Mouse (Mus musculus): ENCODE data around the gene Akirin2. TPM values are rescaled to one million over a fixed set of nuclear protein-coding genes. Genes with fewer than 3 reads are reported as not detected.
"Not testable (repeated sequence)": the region's sequence is repeated elsewhere in the genome, so short reads cannot be mapped to it uniquely, and the experiment has no call there.

Gene Akirin2
- polyA plus RNA-seq, 1 experiment from 2014 or later: 26.0 TPM

DNA sequence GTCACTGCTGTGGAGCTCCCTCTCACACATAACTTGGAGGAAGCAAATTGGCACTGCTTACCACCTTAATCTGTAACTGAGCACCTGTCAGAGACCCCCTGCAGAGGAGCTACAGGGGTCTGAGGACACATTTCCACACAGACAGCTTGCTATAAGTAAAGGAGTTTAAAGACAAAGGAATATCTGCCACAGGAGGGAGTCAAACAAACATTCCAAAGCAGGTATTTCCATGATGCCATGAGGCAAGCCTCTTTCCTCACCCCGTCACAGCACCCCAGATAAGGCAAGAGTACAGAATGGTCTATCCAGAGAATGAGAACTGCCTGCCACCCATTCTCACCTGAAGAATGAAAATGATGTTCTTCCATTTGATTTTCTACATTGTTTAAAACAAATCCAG lies 28.5 kb downstream of the Akirin2 start:
- H3K9me3 ChIP-seq (ENCODE audit: control insufficient read depth, low read length): no peaks in the 10 kb centered on the region
- no peak overlapping the region for H3K4me3 ChIP-seq (ENCODE audit: low read length)
- H3K27ac ChIP-seq (ENCODE audit: low read length): no peak overlapping the region
- H3K36me3 ChIP-seq (ENCODE audit: control insufficient read depth, insufficient read depth, low read length): peaks cover 57% of the 10 kb centered on the region
- H3K4me1 ChIP-seq (replicated peaks; ENCODE audit: control insufficient read depth, insufficient read depth, low read length): no peaks in the 10 kb centered on the region
- no peak for ATAC-seq (ENCODE audit: low read depth)
- no peak overlapping the region for H3K4me2 ChIP-seq (ENCODE audit: low read depth, low read length)
- no peaks in the 10 kb centered on the region for H3K27me3 ChIP-seq (ENCODE audit: control insufficient read depth, insufficient read depth, low read depth, low read length)
- H3K9ac ChIP-seq (ENCODE audit: low read length): no peak overlapping the region
- WGBS: 68% methylated on average over 1 of the region's 1 CpGs

DNA sequence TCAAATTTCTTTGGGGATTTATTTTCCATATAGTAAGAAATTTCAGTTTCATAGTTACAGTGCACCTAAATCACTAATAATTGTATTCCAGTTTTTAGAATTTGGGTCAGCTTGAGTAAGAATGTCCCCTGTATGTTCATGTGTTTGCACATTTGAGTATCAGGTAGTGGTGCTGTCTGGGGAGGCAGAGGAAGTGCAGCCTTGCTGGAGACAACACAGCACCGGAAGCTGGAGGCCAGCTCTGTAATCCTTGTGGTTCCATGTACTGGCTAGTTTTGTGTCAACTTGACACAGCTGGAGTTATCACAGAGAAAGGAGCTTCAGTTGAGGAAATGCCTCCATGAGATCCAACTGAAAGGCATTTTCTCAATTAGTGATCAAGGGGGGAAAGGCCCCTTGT lies 30.8 kb downstream of the Akirin2 start:
- ATAC-seq (ENCODE audit: low read depth); H3K4me2 ChIP-seq (ENCODE audit: low read depth, low read length); H3K9me3 ChIP-seq (ENCODE audit: control insufficient read depth, low read length); H3K9ac ChIP-seq (ENCODE audit: low read length); H3K27me3 ChIP-seq (ENCODE audit: control insufficient read depth, insufficient read depth, low read depth, low read length); H3K4me1 ChIP-seq (replicated peaks; ENCODE audit: control insufficient read depth, insufficient read depth, low read length); H3K4me3 ChIP-seq (ENCODE audit: low read length); H3K27ac ChIP-seq (ENCODE audit: low read length): not testable (repeated sequence)
- WGBS: 75% methylated on average over 1 of the region's 1 CpGs
- H3K36me3 ChIP-seq (ENCODE audit: control insufficient read depth, insufficient read depth, low read length): peaks cover 49% of the 10 kb centered on the region

DNA sequence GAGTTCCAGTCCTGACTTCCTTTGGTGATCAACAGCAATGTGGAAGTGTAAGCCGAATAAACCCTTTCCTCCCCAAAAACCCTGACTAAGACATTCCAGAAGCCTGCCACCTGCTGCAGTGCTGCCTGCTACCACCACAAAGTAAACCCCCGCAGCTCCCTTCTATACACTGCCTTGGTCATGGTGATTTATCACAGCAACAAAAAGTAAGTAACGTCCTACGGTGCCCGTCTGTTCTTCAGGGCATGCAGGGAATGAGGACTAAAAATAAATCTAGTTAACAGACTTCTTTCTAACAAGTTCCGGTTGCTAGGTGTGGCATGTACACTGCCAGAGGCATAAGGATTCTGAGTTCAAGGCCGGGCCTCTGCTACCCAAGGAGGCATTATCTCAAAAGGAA lies 31.3 kb downstream of the Akirin2 start:
- WGBS: 84% methylated on average over 7 of the region's 7 CpGs
- Histone ChIP-seq H3K4me3 (ENCODE audit: low read length) (no peak overlapping the region), H3K27ac (ENCODE audit: low read length) (no peak overlapping the region), H3K27me3 (ENCODE audit: control insufficient read depth, insufficient read depth, low read depth, low read length) (no peaks in the 10 kb centered on the region), H3K9ac (ENCODE audit: low read length) (no peak overlapping the region), H3K4me1 (replicated peaks; ENCODE audit: control insufficient read depth, insufficient read depth, low read length) (no peaks in the 10 kb centered on the region), H3K36me3 (ENCODE audit: control insufficient read depth, insufficient read depth, low read length) (peaks cover 45% of the 10 kb centered on the region), H3K4me2 (ENCODE audit: low read depth, low read length) (no peak overlapping the region), H3K9me3 (ENCODE audit: control insufficient read depth, low read length) (no peaks in the 10 kb centered on the region)
- ATAC-seq (ENCODE audit: low read depth): no peak

- H3K27ac ChIP-seq (ENCODE audit: low read length): no peak overlapping the region
- no peak for ATAC-seq (ENCODE audit: low read depth)
- no peaks in the 10 kb centered on the region for H3K4me1 ChIP-seq (replicated peaks; ENCODE audit: control insufficient read depth, insufficient read depth, low read length)
- H3K9me3 ChIP-seq (ENCODE audit: control insufficient read depth, low read length): no peaks in the 10 kb centered on the region
- H3K4me2 ChIP-seq (ENCODE audit: low read depth, low read length): no peak overlapping the region
- H3K4me3 ChIP-seq (ENCODE audit: low read length): no peak overlapping the region
- peaks cover 42% of the 10 kb centered on the region for H3K36me3 ChIP-seq (ENCODE audit: control insufficient read depth, insufficient read depth, low read length)
- WGBS: 65% methylated on average over 5 of the region's 5 CpGs
- no peaks in the 10 kb centered on the region for H3K27me3 ChIP-seq (ENCODE audit: control insufficient read depth, insufficient read depth, low read depth, low read length)
- H3K9ac ChIP-seq (ENCODE audit: low read length): no peak overlapping the region
Observed at GRCm38 (mm10) chr4:34582476-34582875, 31.7 kb downstream of the Akirin2 start.

DNA sequence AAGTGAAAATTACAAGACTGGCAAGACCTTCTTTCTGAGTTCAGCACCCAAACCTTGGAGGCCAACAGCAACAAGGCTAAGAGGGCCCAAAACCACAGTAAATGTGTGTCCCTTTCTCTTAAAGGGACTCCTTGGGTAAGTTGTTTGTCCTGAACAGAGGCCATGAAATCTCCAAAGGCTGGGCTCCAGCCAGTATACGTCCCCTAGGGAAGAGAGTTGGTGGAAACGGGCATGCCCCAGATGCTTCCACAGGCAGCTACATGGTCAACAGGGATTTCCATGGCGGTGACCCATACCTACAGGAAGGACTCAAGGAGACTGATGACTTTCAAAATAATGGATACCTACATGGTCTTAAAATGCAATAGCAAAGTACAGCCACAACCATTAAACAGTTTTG lies 32.7 kb downstream of the Akirin2 start:
- WGBS: 89% methylated on average over 3 of the region's 3 CpGs
- Histone ChIP-seq H3K4me1 (replicated peaks; ENCODE audit: control insufficient read depth, insufficient read depth, low read length) (no peaks in the 10 kb centered on the region), H3K4me3 (ENCODE audit: low read length) (no peak overlapping the region), H3K9ac (ENCODE audit: low read length) (no peak overlapping the region), H3K9me3 (ENCODE audit: control insufficient read depth, low read length) (no peaks in the 10 kb centered on the region), H3K27ac (ENCODE audit: low read length) (no peak overlapping the region), H3K4me2 (ENCODE audit: low read depth, low read length) (no peak overlapping the region), H3K27me3 (ENCODE audit: control insufficient read depth, insufficient read depth, low read depth, low read length) (no peaks in the 10 kb centered on the region), H3K36me3 (ENCODE audit: control insufficient read depth, insufficient read depth, low read length) (peaks cover 38% of the 10 kb centered on the region)
- no peak for ATAC-seq (ENCODE audit: low read depth)

GRCm38 (mm10) chr4:34584871-34585607 lies 34.3 kb downstream of the Akirin2 start:
- no peak overlapping the region for H3K27ac ChIP-seq (ENCODE audit: low read length)
- H3K4me1 ChIP-seq (replicated peaks; ENCODE audit: control insufficient read depth, insufficient read depth, low read length): no peaks in the 10 kb centered on the region
- no peak overlapping the region for H3K9ac ChIP-seq (ENCODE audit: low read length)
- H3K4me2 ChIP-seq (ENCODE audit: low read depth, low read length): no peak overlapping the region
- WGBS: 64% methylated on average over 7 of the region's 7 CpGs
- ATAC-seq (ENCODE audit: low read depth): no peak
- H3K4me3 ChIP-seq (ENCODE audit: low read length): no peak overlapping the region
- H3K36me3 ChIP-seq (ENCODE audit: control insufficient read depth, insufficient read depth, low read length): peaks cover 30% of the 10 kb centered on the region
- no peaks in the 10 kb centered on the region for H3K9me3 ChIP-seq (ENCODE audit: control insufficient read depth, low read length)
- H3K27me3 ChIP-seq (ENCODE audit: control insufficient read depth, insufficient read depth, low read depth, low read length): no peaks in the 10 kb centered on the region

GRCm38 (mm10) chr4:34603123-34603522 lies 52.4 kb downstream of the Akirin2 start:
- ATAC-seq (ENCODE audit: low read depth): no peak

GRCm38 (mm10) chr4:34606658-34607057 lies 55.9 kb downstream of the Akirin2 start:
- WGBS: 94% methylated on average over 10 of the region's 10 CpGs
- no peaks in the 10 kb centered on the region for H3K27me3 ChIP-seq (ENCODE audit: control insufficient read depth, insufficient read depth, low read depth, low read length)
- ATAC-seq (ENCODE audit: low read depth): no peak
- no peaks in the 10 kb centered on the region for H3K9me3 ChIP-seq (ENCODE audit: control insufficient read depth, low read length)
- H3K27ac ChIP-seq (ENCODE audit: low read length): no peak overlapping the region
- H3K9ac ChIP-seq (ENCODE audit: low read length): no peak overlapping the region
- H3K36me3 ChIP-seq (ENCODE audit: control insufficient read depth, insufficient read depth, low read length): peaks cover 11% of the 10 kb centered on the region
- H3K4me3 ChIP-seq (ENCODE audit: low read length): no peak overlapping the region
- no peak overlapping the region for H3K4me2 ChIP-seq (ENCODE audit: low read depth, low read length)
- H3K4me1 ChIP-seq (replicated peaks; ENCODE audit: control insufficient read depth, insufficient read depth, low read length): no peaks in the 10 kb centered on the region

More at GRCm38 (mm10) chr4:34603123-34603522, 52.4 kb downstream of the Akirin2 start:
- no peak overlapping the region for H3K4me3 ChIP-seq (ENCODE audit: low read length)
- no peak overlapping the region for H3K9ac ChIP-seq (ENCODE audit: low read length)
- no peak overlapping the region for H3K27ac ChIP-seq (ENCODE audit: low read length)
- no peaks in the 10 kb centered on the region for H3K27me3 ChIP-seq (ENCODE audit: control insufficient read depth, insufficient read depth, low read depth, low read length)
- WGBS: 90% methylated on average over 6 of the region's 6 CpGs
- no peaks in the 10 kb centered on the region for H3K4me1 ChIP-seq (replicated peaks; ENCODE audit: control insufficient read depth, insufficient read depth, low read length)
- no peak overlapping the region for H3K4me2 ChIP-seq (ENCODE audit: low read depth, low read length)
- no peaks in the 10 kb centered on the region for H3K9me3 ChIP-seq (ENCODE audit: control insufficient read depth, low read length)
- H3K36me3 ChIP-seq (ENCODE audit: control insufficient read depth, insufficient read depth, low read length): peaks cover 21% of the 10 kb centered on the region

DNA sequence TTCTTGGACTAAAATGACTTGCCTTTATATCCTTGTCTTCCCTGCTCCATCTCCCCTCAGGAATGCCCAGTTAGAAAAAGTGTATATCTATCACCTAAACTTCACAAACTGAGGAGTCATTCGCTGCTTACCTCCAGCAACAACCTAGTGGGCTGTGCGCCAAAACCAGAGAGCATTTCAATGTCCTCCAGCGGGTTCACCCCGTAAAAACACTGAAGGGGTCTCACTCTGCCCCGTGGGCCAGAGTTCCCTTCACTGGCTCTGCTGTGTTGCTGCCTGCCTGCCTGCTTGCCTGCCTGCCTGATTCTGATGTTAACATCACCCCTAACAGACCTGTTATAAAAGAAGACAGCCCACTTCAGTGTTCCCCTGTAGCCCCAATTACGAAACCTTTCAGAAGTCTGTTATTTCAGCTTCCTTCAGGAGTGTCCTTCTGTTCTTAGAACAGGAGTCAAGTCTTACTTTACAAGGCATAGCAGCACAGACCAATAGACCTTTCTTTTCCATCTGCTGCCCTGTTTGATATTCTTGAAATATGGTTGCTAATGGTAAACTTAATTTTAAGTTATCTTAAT lies 62.9 kb downstream of the Akirin2 start:
- H3K27me3 ChIP-seq (ENCODE audit: control insufficient read depth, insufficient read depth, low read depth, low read length): no peaks in the 10 kb centered on the region
- peak overlapping the region; percentile 64 for H3K4me2 ChIP-seq (ENCODE audit: low read depth, low read length)
- no peaks in the 10 kb centered on the region for H3K9me3 ChIP-seq (ENCODE audit: control insufficient read depth, low read length)
- peaks cover 15% of the 10 kb centered on the region for H3K4me1 ChIP-seq (replicated peaks; ENCODE audit: control insufficient read depth, insufficient read depth, low read length)
- H3K4me3 ChIP-seq (ENCODE audit: low read length): peak overlapping the region; percentile 89
- H3K36me3 ChIP-seq (ENCODE audit: control insufficient read depth, insufficient read depth, low read length): 0 out of 2 replicates have a peak, but pooled peaks cover 2% of the 10 kb centered on the region
- H3K27ac ChIP-seq (ENCODE audit: low read length): peak overlapping the region; percentile 15
- peak overlapping the region; percentile 94 for H3K9ac ChIP-seq (ENCODE audit: low read length)
- no peak for ATAC-seq (ENCODE audit: low read depth)
- 45% methylated on average over 6 of the region's 6 CpGs for WGBS
